Mouse (Mus musculus) cerebellum, adult 2 months (tissue): ENCODE results near the gene Setd3. TPM values are rescaled to one million over a fixed set of nuclear protein-coding genes. Genes with fewer than 3 reads are reported as not detected.

Experiments
- DNase-seq, 2 experiments: peaks; one replicate each; pipeline ENCODE4 v3.0.0; 2021
- H3K27ac ChIP-seq: fragments of 200-500 bp; 2 replicates; pipeline ENCODE4 v1.5.1; 2012; ENCODE audit warnings: low read length, control low read depth, inconsistent platforms; ENCODE audit not compliant: insufficient read depth
- H3K27me3 ChIP-seq: fragments of 200-500 bp; 2 replicates; pipeline ENCODE4 v1.6.1; 2012; ENCODE audit warnings: inconsistent platforms, mild to moderate bottlenecking, low read length, moderate library complexity; ENCODE audit not compliant: control insufficient read depth, insufficient read depth
- H3K4me1 ChIP-seq: fragments of 200-500 bp; 2 replicates; pipeline ENCODE4 v1.6.1; 2011; ENCODE audit warnings: low read length; ENCODE audit not compliant: control insufficient read depth, insufficient read depth
- H3K4me3 ChIP-seq: fragments of 200-500 bp; replicated peaks from 2 replicates; pipeline ENCODE3; 2011; ENCODE audit warnings: mild to moderate bottlenecking, low read depth, low read length, control low read depth; ENCODE audit not compliant: insufficient read depth
- CTCF ChIP-seq: fragments of 200-500 bp; IDR thresholded peaks from 2 replicates; pipeline ENCODE4 v1.5.1; 2011; ENCODE audit warnings: low read depth, mild to moderate bottlenecking, control low read depth, low read length, moderate library complexity, borderline replicate concordance; ENCODE audit not compliant: insufficient read depth
- POLR2A ChIP-seq: fragments of 200-500 bp; IDR thresholded peaks from 2 replicates; pipeline ENCODE4 v1.6.1; 2011; ENCODE audit warnings: low read length, control low read depth, borderline replicate concordance; ENCODE audit not compliant: insufficient read depth
- WGBS: fragments of 180-500 bp; shearing (Covaris S2); methylation state at CpG from one replicate; pipeline ENCODE4 v1.1.7; 2018; 5-methylcytosine and 5-hydroxymethylcytosine counted together
- polyA plus RNA-seq: library from polyadenylated mRNA; depleted of rRNA; stranded (reverse); fragments of >200 nt; gene quantifications from 2 replicates; pipeline ENCODE4 v1.2.3, GENCODE M21; 2012

Gene Setd3
- polyA plus RNA-seq, 1 experiment, result 122 TPM

DNA sequence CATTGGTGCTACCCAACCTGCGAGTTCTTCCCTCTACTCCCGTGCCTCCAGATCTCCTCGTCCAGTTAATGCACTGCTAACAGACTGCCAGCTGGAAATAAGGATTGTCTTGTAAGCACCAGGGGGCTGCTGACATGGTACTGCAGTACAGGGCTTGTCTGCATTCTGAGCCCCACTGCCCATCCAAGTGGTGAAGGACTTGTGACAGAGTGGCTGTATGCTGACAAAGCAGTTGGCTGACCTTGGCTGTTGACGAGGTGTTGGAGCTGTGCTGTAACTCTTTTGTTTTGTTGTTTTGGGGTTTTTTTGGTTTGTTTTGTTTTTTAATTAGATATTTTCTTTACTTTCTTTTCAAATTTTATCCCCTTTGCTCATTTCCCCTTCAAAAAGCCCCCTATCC is 19.3 kb upstream of the Setd3 start:
- H3K27me3 ChIP-seq, result no peaks in the 10 kb centered on the region
- no peaks in the 10 kb centered on the region; the same call in 1 of the 2 replicates for H3K4me1 ChIP-seq
- no peak for DNase-seq
- no peak overlapping the region for H3K4me3 ChIP-seq
- 78% methylated on average over 4 of the region's 4 CpGs for WGBS
- no peak for TF ChIP-seq POLR2A
- no peak for TF ChIP-seq CTCF
- no peak overlapping the region for H3K27ac ChIP-seq

DNA sequence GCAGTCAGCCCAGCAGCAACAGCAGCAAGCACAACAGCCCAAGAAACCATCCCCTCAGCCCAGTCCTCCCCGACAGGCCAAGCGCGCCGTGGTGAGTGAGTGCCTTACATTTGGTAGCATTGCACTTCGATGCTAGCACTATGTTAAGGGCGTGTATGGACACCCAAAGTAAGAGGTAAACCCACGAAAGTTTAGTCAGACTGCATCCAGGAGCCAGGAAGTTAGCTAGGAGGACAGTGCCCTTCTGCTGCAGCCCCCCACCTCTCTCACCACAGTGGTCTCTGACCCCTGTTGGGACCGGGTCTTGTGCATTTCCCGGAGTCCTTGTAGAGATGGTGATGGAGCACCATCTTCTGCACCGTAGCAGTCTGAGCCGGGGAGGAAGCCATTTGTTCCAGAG is 16.6 kb upstream of the Setd3 start:
- Histone ChIP-seq H3K27ac (no peak overlapping the region), H3K27me3 (no peaks in the 10 kb centered on the region), H3K4me1 (no peaks in the 10 kb centered on the region; the same call in 1 of the 2 replicates), H3K4me3 (no peak overlapping the region)
- TF ChIP-seq POLR2A (no peak), CTCF (no peak)
- no peak for DNase-seq
- 93% methylated on average over 11 of the region's 11 CpGs for WGBS

DNA sequence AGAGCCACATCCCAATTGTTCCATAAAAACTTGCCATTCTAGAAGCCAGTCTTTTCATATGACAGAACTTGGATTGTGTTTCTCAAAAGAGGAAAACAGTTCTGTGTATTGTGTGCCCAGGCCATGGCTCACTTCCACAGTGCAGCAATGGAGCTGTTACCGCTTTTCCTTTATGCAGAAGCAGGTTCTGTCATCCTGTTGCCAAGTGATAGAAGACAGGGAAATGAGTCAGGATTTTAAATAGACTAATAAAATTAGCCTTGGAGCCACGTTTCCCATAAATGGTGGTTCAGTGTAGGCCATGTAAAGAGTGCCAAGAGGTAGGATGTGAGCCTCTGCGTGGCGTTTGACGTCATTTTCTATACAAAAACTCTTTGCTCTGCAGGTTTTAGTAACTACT is 14.8 kb upstream of the Setd3 start:
- no peak for DNase-seq
- Histone ChIP-seq H3K27me3 (no peaks in the 10 kb centered on the region), H3K4me1 (no peaks in the 10 kb centered on the region), H3K4me3 (no peak overlapping the region), H3K27ac (no peak overlapping the region)
- TF ChIP-seq CTCF, result no peak
- no peak for TF ChIP-seq POLR2A
- WGBS, result 85% methylated on average over 5 of the region's 5 CpGs

DNA sequence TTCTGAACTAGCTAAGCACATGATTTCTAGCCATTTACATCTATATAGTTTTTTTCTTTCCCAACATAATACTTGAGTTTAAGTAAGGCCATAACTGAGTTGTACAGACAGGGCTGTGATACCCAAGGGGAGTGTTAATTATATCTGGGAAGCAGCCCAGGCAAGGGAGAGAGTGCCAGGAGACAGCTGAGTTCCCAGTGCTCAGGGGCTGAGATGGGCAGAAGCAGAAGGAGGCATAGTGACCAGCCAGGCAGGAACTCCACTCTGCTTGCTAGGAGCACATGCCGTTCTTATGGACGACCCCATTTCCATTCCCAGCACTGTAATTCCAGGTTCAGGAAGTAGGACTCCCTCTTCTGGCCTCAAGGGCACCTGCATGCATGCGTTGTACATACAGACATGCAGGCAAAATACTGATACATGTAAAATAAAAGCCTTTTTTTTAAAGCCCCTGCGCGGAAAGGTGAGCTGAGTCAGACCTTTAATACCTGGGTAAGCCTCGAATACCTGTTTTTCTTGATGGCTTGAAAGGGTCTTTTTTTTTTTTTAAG is 8.5 kb upstream of the Setd3 start:
- 65% methylated on average over 6 of the region's 6 CpGs for WGBS
- H3K27me3 ChIP-seq, result no peaks in the 10 kb centered on the region
- no peak overlapping the region for H3K4me3 ChIP-seq
- no peak overlapping the region for H3K27ac ChIP-seq
- no peaks in the 10 kb centered on the region for H3K4me1 ChIP-seq
- peak in 1 of 2 experiments; percentile 37 for DNase-seq
- TF ChIP-seq POLR2A (no peak), CTCF (no peak)

DNA sequence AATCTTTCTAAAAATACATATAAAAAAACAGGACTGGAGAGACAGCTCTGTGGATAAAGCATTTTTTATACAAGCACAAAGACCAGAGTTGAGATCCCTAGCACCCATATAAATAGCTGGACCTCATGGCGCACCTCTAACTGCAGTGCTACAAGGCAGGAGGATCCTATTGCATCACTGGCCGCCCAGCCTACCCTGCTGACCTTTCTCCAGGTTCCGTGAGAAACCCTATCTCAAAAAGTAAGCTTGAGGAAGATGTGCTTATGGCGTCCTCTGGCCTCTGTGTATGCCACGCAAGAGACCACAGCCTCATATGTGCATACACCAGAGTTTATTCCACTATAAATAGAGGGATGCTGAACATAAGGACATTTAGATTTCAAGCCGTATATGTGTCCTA is 2.6 kb upstream of the Setd3 start:
- 89% methylated on average over 6 of the region's 6 CpGs for WGBS
- Histone ChIP-seq H3K27me3 (no peaks in the 10 kb centered on the region), H3K27ac (no peak overlapping the region), H3K4me1 (peaks cover 5% of the 10 kb centered on the region; the same call in 1 of the 2 replicates), H3K4me3 (no peak overlapping the region)
- DNase-seq, result no peak
- TF ChIP-seq CTCF, result no peak
- no peak for TF ChIP-seq POLR2A

DNA sequence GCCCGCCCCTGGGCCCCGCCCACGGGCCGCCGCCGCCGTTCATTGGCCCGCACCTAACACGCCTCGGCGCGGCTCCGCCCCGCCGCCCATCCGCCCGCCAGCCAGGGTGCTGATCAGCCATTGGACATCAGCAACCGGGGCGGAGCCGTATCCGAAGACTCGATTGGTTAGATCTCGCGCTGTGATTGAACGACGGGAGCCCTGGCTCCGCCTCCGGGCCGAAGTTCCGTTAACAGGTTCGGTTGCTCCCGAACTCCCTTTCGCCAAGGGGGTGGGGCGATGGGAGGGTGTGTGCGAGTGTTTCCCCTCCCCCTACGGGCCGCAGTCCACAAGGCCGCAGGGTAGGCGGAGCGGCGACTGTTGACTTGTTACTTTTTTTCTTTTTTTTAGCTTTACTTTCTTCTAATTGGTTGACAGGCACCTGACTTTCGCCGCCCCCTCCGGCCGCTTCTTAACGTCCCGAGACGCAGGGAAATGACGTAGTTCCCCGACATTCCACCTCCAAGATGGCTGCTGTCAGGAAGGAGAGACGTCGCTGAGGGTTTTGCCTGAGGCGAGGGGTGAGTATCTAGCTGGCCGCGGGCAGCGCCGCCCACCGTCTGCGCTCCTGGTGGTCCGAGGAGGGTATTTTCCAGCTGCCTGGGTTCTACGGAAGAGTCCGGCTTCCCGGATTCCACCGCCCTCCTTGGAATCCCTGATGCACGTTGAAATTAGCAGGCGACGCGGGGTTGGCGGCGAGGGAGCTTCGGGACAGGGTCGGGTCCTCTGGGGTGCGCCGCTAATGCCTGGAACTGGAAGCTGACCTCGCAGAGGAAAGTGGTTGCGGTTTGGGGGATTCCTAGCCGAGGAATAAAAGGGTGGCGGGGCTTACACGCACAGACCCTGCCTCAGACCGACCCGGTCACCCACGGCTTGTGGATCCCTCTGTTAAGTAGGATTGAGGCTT is 480 bp upstream of the Setd3 start, which contains the start of gene Ccnk:
Gene Ccnk, plus strand, starts transcription at position 259 of the 946 bp plus-strand sequence.
- Histone ChIP-seq H3K4me1 (peaks cover 6% of the 10 kb centered on the region; the same call in 1 of the 2 replicates), H3K27ac (peak within 1 kb of the TSS; percentile 86), H3K4me3 (peak within 1 kb of the TSS; percentile 77), H3K27me3 (no peaks in the 10 kb centered on the region)
- DNase-seq, result peak; percentile 99 to 100
- TF ChIP-seq CTCF (no peak), POLR2A (peak; percentile 95)
- under 1% methylated on average over 82 of the region's 82 CpGs for WGBS

DNA sequence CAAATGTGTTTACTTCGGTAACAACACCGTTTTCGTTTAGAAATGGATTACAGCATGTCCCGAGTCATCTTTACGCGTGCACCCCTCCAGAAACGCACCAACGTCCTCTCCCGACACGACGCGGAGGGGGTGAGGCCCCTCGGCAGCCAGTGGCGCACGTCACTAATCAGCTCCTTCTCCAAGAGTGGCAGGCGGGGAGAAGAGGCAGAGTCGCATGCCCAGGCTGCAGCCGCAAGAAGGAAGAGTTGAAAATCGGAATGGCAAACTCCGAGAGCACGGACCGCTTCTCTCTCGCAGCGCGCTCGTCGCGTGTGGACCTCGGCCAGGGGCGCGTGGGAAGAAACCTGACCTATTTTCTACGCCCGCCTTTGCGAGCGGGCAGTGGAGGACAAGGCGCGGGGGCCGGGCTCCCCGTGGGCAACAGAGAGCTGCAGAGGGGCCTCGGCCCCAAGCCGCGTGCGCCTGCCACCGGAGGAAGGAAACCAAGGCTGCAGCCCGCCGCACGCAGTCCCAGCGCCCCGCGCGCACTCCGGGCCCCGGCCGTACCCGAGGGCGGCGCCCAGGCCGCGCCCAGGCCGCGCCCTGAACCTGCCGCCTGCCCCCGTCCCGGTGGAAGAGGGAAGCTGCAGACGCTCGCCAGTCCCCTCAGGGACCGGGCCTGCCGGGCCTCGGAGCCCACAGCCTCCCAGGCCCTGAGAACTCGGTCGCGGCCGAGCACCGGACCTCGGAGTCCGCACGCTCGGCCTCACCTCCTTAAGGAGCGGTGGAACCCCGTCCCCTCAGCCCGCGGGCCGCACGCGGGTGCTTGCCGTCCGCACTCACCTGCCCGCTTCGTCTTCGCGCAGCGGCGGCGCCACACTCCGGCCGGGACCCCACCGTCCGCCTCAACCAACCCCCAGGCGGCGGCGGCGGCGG is 526 bp downstream of the Setd3 start:
- Histone ChIP-seq H3K4me3 (peak overlapping the region; percentile 75), H3K27ac (peak overlapping the region; percentile 86), H3K4me1 (peaks cover 9% of the 10 kb centered on the region; the same call in 1 of the 2 replicates), H3K27me3 (no peaks in the 10 kb centered on the region)
- WGBS, result under 1% methylated on average over 103 of the region's 103 CpGs
- TF ChIP-seq CTCF (no peak), POLR2A (peak; percentile 33; the same call in 1 of the 2 replicates)
- peak; percentile 67 to 70 for DNase-seq
